Mouse (Mus musculus): ENCODE results near the gene Marc2. TPM values are rescaled to one million over a fixed set of nuclear protein-coding genes. Genes with fewer than 3 reads are reported as not detected.

Marc2 gene
- polyA plus RNA-seq, 1 experiment from 2014 or later, result 78.9 TPM

DNA sequence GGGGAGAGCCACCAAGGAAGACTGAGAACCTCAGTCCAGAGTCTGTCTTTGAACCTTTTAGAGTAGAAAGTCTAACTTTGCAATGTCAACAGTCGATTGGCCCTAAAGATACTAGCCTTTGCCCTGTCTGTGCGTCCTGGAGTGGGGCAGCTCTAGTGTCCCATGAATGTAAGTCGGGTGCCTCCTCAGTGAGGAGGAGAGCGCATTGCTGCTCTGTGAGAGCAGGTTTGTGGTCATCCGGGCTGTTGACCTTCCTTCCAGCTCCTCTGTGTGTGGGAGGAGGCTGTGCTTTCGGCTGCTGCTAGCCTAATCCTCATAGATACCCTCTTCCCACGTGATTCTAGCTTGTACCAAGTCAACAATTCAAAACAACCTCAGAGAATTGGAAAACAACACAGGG is 4.9 kb upstream of the Marc2 start:
- H3K36me3 ChIP-seq (replicated peaks), result no peaks in the 10 kb centered on the region
- DNase-seq (ENCODE audit: low spot score), result no peak
- H3K4me3 ChIP-seq, result no peak overlapping the region
- peaks cover 58% of the 10 kb centered on the region for H3K27me3 ChIP-seq (replicated peaks; ENCODE audit: low read depth, poor library complexity, severe bottlenecking)
- H3K9me3 ChIP-seq, result no peaks in the 10 kb centered on the region
- H3K4me1 ChIP-seq, result peaks cover 36% of the 10 kb centered on the region
- H3K27ac ChIP-seq (replicated peaks), result 0 out of 2 replicates have a peak overlapping the region, but pooled peaks have one; percentile 19
- 40% methylated on average over 7 of the region's 7 CpGs for WGBS

DNA sequence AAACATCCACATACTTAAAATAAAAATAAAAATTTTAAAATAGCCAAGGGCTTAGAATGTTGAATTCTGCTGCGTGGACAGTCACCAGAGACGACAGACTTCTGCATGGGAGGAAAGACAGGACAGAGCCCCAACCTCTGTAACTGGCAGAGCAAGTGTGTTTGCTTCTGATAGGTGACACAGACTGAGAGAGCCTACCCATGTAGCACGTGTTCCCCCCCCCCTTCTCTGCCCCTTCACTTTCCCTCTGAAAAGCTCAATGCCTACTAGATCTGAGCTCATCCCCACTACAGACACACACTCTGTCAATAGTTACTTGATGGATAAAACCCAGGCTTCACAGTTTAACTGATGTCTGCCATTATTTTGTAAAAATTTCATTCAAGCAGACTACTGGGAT is 722 bp upstream of the Marc2 start:
- peaks cover 35% of the 10 kb centered on the region for H3K4me1 ChIP-seq
- H3K27ac ChIP-seq (replicated peaks), result no peak overlapping the region
- WGBS, result 51% methylated on average over 3 of the region's 3 CpGs
- H3K9me3 ChIP-seq, result no peaks in the 10 kb centered on the region
- peaks cover 76% of the 10 kb centered on the region for H3K27me3 ChIP-seq (replicated peaks; ENCODE audit: low read depth, poor library complexity, severe bottlenecking)
- H3K36me3 ChIP-seq (replicated peaks), result no peaks in the 10 kb centered on the region
- 0 out of 2 replicates have a peak overlapping the region, but pooled peaks have one; percentile 89 for H3K4me3 ChIP-seq
- DNase-seq (ENCODE audit: low spot score), result no peak

DNA sequence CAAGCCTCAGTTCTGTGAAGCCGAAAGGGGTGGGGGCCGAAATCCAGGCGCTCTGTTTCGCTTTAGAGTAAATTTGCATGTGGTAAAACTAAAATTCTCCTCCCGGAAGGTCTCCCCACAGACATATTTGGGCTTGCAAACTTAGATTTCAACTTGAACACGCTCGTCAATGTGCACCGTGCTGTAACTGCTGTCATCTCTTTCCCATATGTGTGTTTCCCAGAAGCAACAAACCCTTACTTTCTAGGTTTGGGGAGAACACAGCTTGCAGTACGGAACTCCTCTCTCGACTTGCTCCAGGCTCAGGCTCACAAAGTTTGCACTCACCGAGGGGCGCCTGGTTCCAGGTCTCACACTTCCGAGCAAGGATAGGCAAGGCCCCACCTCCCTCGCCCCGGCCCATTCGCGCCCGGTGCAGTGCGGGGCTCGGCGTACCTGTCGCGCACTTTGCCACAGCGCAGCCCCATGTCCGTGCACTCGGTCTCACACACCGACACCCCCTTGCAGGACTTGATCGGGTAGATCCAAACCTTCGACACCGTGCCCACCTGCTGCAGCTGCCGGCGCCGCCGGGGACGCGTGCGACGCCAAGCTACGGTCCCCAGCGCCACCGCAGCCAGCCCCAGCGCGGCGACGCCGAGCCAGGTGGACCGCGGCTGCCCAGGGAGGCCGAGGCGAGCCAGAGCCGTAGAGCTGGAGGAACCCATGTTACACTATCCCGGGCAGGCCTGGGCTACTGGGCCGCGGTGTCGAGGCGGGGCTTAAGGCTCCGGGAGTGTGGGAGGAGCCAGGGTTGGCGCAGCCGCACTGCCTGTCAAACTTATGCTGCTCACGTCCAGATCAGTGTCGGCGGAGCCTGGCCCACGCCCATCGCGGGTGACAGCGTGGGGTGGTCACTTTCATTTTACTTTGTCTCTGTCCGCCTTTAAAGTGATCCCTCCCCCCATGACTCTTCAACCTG is 860 bp downstream of the Marc2 start:
- H3K27me3 ChIP-seq (replicated peaks; ENCODE audit: low read depth, poor library complexity, severe bottlenecking), result peaks cover 64% of the 10 kb centered on the region
- no peaks in the 10 kb centered on the region for H3K9me3 ChIP-seq

DNA sequence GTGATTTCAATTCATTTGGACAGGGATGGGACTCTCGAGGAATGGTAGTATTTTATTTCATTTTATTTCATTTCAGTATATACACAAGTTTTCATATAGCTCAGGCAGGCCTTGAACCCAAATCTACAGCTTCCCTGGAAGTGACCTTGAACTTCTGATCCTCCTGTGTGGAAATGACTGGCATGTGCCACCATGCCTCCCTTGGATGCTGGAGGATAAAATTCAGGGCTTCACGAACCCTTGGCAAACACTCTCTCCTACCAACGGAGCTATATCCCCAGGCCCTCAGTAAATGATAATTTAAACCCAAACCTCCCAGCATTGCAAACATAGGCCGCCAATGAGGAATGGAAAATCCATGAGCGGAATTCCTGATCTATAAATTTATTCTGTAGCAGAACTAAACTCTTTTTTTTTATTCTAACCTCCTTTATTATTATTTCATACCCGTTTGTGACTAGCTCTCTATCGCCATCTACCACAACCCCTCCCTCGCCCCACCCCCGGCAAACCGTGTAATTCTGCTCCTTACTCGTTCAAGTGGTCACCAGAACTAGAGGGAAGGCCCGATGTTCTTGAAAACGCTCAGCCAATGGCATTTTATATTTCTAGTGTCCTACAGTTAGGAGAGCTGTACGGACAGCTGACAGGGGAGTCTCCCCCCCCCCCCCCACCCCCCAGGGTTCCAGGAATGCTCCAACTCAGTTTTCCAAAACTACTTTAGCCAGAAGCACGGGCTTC is 1.8 kb downstream of the Marc2 start:
- DNase-seq (ENCODE audit: low spot score), result peak; percentile 36
- H3K36me3 ChIP-seq (replicated peaks), result peaks cover 8% of the 10 kb centered on the region; the same call in 1 of the 2 replicates
- H3K27me3 ChIP-seq (replicated peaks; ENCODE audit: low read depth, poor library complexity, severe bottlenecking), result peaks cover 55% of the 10 kb centered on the region
- peaks cover 25% of the 10 kb centered on the region for H3K4me1 ChIP-seq
- H3K4me3 ChIP-seq, result peak overlapping the region; percentile 89
- no peak overlapping the region for H3K27ac ChIP-seq (replicated peaks)
- WGBS, result 20% methylated on average over 15 of the region's 15 CpGs
- H3K9me3 ChIP-seq, result no peaks in the 10 kb centered on the region

More for the DNA sequence above, 860 bp downstream of the Marc2 start:
- peaks cover 2% of the 10 kb centered on the region; the same call in 1 of the 2 replicates for H3K36me3 ChIP-seq (replicated peaks)
- under 1% methylated on average over 67 of the region's 67 CpGs for WGBS
- peak overlapping the region; percentile 88 for H3K27ac ChIP-seq (replicated peaks)
- peak overlapping the region; percentile 89 for H3K4me3 ChIP-seq
- DNase-seq (ENCODE audit: low spot score), result peak; percentile 91
- H3K4me1 ChIP-seq, result peaks cover 25% of the 10 kb centered on the region

DNA sequence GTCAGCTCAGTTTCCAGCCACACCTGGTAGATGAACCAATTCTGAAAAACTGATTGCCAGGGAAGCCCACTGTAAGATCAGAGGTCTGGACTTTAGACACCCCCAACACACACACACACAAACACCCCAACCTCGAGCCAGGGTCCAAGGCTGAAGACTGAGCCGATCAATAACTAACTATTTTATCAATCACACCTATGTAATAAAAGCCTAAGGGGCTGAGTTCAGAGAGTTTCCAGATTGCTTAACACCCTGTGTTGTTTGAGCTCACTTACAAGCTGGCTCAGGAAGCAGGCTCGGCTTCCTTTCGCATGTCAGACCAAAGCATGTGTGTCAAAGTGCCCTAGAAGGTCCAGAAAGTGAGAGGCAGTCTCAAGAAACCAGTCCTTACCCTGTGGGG is 8.6 kb downstream of the Marc2 start:
- H3K27ac ChIP-seq (replicated peaks), result no peak overlapping the region
- no peaks in the 10 kb centered on the region for H3K27me3 ChIP-seq (replicated peaks; ENCODE audit: low read depth, poor library complexity, severe bottlenecking)
- 84% methylated on average over 4 of the region's 4 CpGs for WGBS
- H3K4me3 ChIP-seq, result no peak overlapping the region
- H3K4me1 ChIP-seq, result no peaks in the 10 kb centered on the region
- no peaks in the 10 kb centered on the region for H3K9me3 ChIP-seq
- peaks cover 21% of the 10 kb centered on the region for H3K36me3 ChIP-seq (replicated peaks)
- no peak for DNase-seq (ENCODE audit: low spot score)

DNA sequence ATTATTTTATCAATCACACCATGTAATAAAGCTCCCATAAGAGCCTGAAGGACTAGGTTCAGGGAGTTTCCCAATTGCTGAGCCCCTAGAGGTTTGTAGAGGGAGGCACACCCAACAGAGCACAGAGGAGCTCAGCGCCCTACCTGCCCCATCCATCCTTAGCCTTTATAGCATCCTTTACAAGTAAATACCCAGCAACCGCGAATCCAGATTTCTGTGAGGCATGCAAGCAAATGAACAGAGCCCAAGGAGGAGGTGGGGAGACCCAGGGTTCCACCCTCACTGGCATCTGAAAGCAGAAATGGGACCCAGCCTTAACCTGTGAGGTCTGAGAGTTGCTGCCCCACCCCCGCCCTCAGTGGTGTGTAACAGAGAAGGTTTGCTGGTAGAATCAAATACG is 9.9 kb downstream of the Marc2 start:
- H3K27me3 ChIP-seq (replicated peaks; ENCODE audit: low read depth, poor library complexity, severe bottlenecking), result no peaks in the 10 kb centered on the region
- H3K4me1 ChIP-seq, result no peaks in the 10 kb centered on the region
- no peaks in the 10 kb centered on the region for H3K9me3 ChIP-seq
- WGBS, result 67% methylated on average over 5 of the region's 5 CpGs
- H3K27ac ChIP-seq (replicated peaks), result no peak overlapping the region
- H3K36me3 ChIP-seq (replicated peaks), result peaks cover 34% of the 10 kb centered on the region
- no peak for DNase-seq (ENCODE audit: low spot score)
- H3K4me3 ChIP-seq, result no peak overlapping the region

DNA sequence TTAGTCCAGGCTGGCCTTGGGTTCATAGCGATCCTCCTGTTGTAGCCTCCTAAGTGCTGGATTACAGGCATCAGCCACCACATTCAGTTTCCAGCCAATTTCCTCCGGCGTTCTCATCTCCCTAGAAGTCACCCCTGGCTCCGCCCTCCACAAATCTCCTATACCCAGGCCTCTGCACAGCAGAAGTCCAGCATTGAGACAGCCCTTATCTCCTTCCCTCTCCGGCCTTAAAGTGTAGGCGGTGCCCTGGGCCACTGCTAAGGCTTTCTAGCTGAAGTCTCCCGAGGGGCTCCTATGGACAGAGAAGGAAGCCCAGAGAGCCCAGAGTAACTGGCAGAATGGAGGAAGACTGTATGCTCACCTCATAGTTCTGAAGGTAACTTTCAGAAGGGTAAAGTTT is 12.8 kb downstream of the Marc2 start:
- H3K27ac ChIP-seq (replicated peaks), result no peak overlapping the region
- DNase-seq (ENCODE audit: low spot score), result no peak
- 90% methylated on average over 7 of the region's 7 CpGs for WGBS
- H3K4me3 ChIP-seq, result no peak overlapping the region
- H3K36me3 ChIP-seq (replicated peaks), result peaks cover 44% of the 10 kb centered on the region
- H3K4me1 ChIP-seq, result no peaks in the 10 kb centered on the region
- no peaks in the 10 kb centered on the region for H3K27me3 ChIP-seq (replicated peaks; ENCODE audit: low read depth, poor library complexity, severe bottlenecking)
- H3K9me3 ChIP-seq, result no peaks in the 10 kb centered on the region

DNA sequence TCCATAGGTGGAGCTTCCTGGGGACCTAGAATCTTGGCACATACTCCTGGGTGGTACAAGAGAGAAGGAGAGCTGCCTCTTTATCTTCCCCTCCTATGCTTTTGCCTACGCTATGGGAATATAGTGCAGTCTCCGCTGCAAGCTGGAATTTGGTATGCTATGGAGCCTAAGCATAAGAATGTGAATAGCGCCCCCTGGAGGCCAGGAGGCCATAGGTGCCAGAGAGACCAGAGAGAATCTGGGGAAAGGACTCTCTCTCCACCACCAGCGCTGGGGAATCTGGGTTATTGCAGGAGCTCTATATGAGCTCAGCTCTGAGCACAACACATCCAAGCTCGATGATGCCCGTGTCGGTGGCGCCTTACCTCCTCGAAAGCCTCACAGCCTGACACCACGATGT is 14.0 kb downstream of the Marc2 start:
- DNase-seq (ENCODE audit: low spot score), result no peak
- Histone ChIP-seq H3K27me3 (replicated peaks; ENCODE audit: low read depth, poor library complexity, severe bottlenecking) (no peaks in the 10 kb centered on the region), H3K27ac (replicated peaks) (no peak overlapping the region), H3K36me3 (replicated peaks) (peaks cover 44% of the 10 kb centered on the region), H3K9me3 (no peaks in the 10 kb centered on the region), H3K4me1 (peaks cover 4% of the 10 kb centered on the region), H3K4me3 (no peak overlapping the region)
- WGBS, result 80% methylated on average over 10 of the region's 10 CpGs

DNA sequence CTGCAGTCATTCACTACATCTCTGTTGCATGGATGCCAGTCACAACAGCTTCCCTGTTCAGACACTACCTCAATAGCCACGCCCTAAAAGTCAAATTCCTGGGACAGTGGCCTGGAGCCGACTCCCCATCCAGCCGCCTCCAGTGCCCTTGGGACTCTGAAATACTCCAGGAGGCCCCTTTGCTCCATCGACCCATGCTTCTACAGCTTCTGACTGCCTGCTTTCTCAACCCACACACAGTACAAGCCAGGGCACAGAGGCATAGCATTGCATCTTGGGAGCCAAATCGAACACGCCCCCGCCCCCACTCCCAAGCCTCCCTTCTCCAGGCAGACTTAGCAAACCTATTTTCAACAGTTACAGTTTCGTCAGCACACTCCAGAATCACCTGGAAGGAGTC is 16.4 kb downstream of the Marc2 start:
- no peak overlapping the region for H3K4me3 ChIP-seq
- H3K36me3 ChIP-seq (replicated peaks), result peaks cover 44% of the 10 kb centered on the region
- 79% methylated on average over 8 of the region's 8 CpGs for WGBS
- peaks cover 9% of the 10 kb centered on the region for H3K4me1 ChIP-seq
- DNase-seq (ENCODE audit: low spot score), result no peak
- H3K27ac ChIP-seq (replicated peaks), result no peak overlapping the region
- H3K9me3 ChIP-seq, result no peaks in the 10 kb centered on the region
- no peaks in the 10 kb centered on the region for H3K27me3 ChIP-seq (replicated peaks; ENCODE audit: low read depth, poor library complexity, severe bottlenecking)

DNA sequence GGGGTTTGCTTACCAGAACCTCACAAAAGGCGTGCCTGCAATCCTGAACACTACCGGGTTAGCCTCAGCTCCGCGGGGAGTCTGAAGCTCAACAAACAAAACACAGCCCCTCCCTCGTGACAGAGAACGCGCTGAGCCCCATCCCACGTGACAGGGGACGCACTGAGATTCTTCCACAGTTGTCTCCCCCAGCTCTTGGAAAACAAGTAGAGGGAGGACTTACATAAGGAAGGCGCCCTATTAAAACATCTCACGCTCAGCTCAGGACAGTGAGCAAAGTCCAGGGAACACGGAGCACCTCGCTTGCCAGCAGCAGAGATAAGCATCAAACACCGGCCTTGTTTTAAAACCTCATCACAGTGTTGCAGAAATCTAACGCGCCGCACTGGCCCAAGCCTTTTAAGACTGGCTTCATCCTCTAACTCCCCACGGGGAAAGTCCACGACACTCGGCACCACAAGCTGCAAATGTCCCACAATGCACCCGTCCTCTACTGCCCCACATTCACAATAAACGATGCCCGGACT is 19.0 kb downstream of the Marc2 start:
- no peak for DNase-seq (ENCODE audit: low spot score)
- WGBS, result 30% methylated on average over 23 of the region's 23 CpGs
- Histone ChIP-seq H3K4me3 (peak overlapping the region; percentile 33), H3K36me3 (replicated peaks) (peaks cover 27% of the 10 kb centered on the region), H3K27ac (replicated peaks) (no peak overlapping the region), H3K9me3 (no peaks in the 10 kb centered on the region), H3K4me1 (peaks cover 24% of the 10 kb centered on the region), H3K27me3 (replicated peaks; ENCODE audit: low read depth, poor library complexity, severe bottlenecking) (peaks cover 4% of the 10 kb centered on the region; the same call in 1 of the 2 replicates)

DNA sequence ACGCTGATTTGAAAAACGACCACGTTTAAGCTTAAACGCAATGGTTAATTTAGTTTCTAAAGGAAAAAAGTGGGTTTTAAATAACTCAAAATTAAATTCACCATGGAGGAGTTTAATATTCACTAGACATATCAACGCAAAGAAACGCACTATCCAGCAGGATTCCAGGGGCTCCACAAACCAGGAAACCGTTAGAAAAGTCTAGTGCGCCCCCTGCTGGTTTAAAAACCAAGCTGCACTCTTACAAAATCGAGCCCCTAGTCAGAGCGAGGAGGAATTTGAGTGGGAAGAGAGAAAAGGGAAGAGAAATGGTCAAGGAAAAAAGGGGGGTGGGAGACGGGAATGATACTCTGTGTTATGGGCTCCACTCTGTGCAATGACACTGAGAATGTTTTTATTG is 21.2 kb downstream of the Marc2 start:
- peak; percentile 72 for DNase-seq (ENCODE audit: low spot score)
- Histone ChIP-seq H3K36me3 (replicated peaks) (peaks cover 10% of the 10 kb centered on the region), H3K4me1 (peaks cover 25% of the 10 kb centered on the region), H3K9me3 (no peaks in the 10 kb centered on the region), H3K27me3 (replicated peaks; ENCODE audit: low read depth, poor library complexity, severe bottlenecking) (peaks cover 4% of the 10 kb centered on the region; the same call in 1 of the 2 replicates), H3K27ac (replicated peaks) (no peak overlapping the region), H3K4me3 (0 out of 2 replicates have a peak overlapping the region, but pooled peaks have one; percentile 30)
- 26% methylated on average over 11 of the region's 11 CpGs for WGBS

DNA sequence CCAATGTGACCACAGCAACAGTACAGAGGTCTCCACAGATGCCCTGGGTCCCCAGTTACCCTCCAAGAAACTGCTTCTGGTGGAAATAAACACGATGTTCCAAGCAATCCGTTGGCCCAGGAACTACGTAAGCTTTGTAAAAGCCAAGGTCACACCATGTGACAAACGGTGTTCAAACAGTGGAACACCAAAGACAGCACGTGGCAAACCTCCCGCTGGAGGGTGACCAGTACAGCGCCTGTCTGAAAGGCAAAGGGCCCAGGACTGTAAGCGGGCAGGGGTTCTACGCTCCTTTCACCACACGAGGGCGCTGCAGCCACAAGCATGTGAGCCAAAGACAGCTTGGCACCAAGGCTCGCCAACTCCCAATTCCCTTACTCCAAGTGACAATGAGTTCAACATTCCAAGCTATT is 21.8 kb downstream of the Marc2 start:
- peak overlapping the region; percentile 30; the same call in 1 of the 2 replicates for H3K4me3 ChIP-seq
- peak; percentile 92 for DNase-seq (ENCODE audit: low spot score)
- H3K4me1 ChIP-seq, result peaks cover 25% of the 10 kb centered on the region
- H3K27ac ChIP-seq (replicated peaks), result no peak overlapping the region
- peaks cover 4% of the 10 kb centered on the region; the same call in 1 of the 2 replicates for H3K27me3 ChIP-seq (replicated peaks; ENCODE audit: low read depth, poor library complexity, severe bottlenecking)
- peaks cover 5% of the 10 kb centered on the region for H3K36me3 ChIP-seq (replicated peaks)
- H3K9me3 ChIP-seq, result no peaks in the 10 kb centered on the region
- 3% methylated on average over 12 of the region's 12 CpGs for WGBS
